Mouse (Mus musculus): ENCODE data around the gene Mrvi1. TPM values are rescaled to one million over a fixed set of nuclear protein-coding genes. Genes with fewer than 3 reads are reported as not detected.

Mrvi1 gene
- total and polyA plus RNA-seq, 3 experiments, result 0.11 TPM; not detected in 2

DNA sequence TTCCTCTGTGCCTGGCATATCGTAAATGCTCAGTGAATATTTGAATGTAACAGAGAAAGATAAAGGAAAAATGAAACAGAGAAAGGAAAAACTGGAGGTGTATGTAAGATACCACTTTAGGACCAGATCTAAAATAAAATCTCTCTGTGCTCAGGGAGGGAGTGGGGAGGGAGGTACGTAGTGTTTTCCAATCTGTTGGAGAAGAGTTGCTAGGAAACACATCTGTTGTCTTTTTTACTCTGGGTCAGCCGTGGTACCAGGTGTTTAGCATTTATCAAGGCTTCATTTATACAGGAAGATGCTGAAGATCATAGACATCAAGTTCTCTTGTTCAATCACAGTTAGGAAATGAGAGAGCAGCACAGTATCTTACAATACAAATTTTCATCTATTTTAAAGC is 127.7 kb downstream of the Mrvi1 start:
- TF ChIP-seq RAD21 (IDR thresholded peaks at IDR 0.05; ENCODE audit: low read depth, low read length) (no peak), TCF12 (IDR thresholded peaks at IDR 0.05; ENCODE audit: low read depth, low read length) (no peak), MXI1 (IDR thresholded peaks at IDR 0.05; ENCODE audit: low read depth, low read length) (no peak), MAX (IDR thresholded peaks at IDR 0.05; ENCODE audit: low read length) (no peak), CTCF (conservative IDR thresholded peaks at IDR 0.05 in 1 of 2, IDR thresholded peaks at IDR 0.05 in 1 of 2; ENCODE audit: low read depth in 2 of 2, low read length in 2 of 2) (no peak), BHLHE40 (IDR thresholded peaks at IDR 0.05; ENCODE audit: low read depth, low read length) (no peak), CHD2 (IDR thresholded peaks at IDR 0.05; ENCODE audit: low read length) (no peak), IRF4 (IDR thresholded peaks at IDR 0.05; ENCODE audit: low read depth, low read length) (no peak), ETS1 (conservative IDR thresholded peaks at IDR 0.05; ENCODE audit: low read depth, low read length) (no peak), ZC3H11A (IDR thresholded peaks at IDR 0.05; ENCODE audit: low read depth, low read length) (no peak), SMC3 (IDR thresholded peaks at IDR 0.05; ENCODE audit: low read depth, low read length) (no peak), MAFK (IDR thresholded peaks at IDR 0.05; ENCODE audit: insufficient replicate concordance, low read length) (no peak), ZMIZ1 (IDR thresholded peaks at IDR 0.05; ENCODE audit: low read depth, low read length) (no peak), MYC (IDR thresholded peaks at IDR 0.05; ENCODE audit: low read depth, low read length) (no peak), USF1 (IDR thresholded peaks at IDR 0.05; ENCODE audit: low read depth, low read length) (no peak), MEF2A (IDR thresholded peaks at IDR 0.05; ENCODE audit: borderline replicate concordance, low read depth, low read length) (no peak), CHD1 (IDR thresholded peaks at IDR 0.05; ENCODE audit: low read depth, low read length) (no peak), KAT2A (IDR thresholded peaks at IDR 0.05; ENCODE audit: insufficient replicate concordance, low read length) (no peak)
- dilution Hi-C loops (cut with MboI; ENCODE audit: extremely low pct_ligation_motif_present, extremely low pct_unique_long_range_greater_than_20kb, low sequenced_read_pairs), result no loop called here
- in situ Hi-C loops (cut with MboI; ENCODE audit: low pct_ligation_motif_present, low pct_unique_long_range_greater_than_20kb, low sequenced_read_pairs), result no loop called here

DNA sequence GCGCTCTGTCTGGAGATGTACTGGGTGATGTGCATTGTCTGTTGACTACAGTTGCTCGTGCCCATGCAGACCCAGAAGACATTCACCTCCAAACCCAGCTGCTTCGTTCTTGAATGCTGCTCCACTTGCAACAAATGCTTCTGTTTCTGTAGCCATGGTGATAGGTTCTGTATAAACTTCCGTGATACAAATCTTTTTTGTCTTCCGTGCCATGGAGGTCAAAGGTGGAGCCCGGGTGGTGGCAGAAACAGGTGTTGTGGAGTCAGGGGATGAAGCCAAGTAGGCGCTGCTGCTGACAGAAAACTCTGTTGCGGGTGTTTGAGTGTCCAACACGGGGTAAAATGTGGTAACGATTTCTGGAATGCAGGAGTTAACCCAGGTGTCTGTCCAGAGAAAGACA is 128.7 kb downstream of the Mrvi1 start:
- Histone ChIP-seq H3K36me3 (replicated peaks in 1 of 2; ENCODE audit: control insufficient read depth in 1 of 2, insufficient read depth in 1 of 2, low read length in 1 of 2) (no peaks in the 10 kb centered on the region), H3K27ac (ENCODE audit: insufficient read depth, low read depth) (no peak overlapping the region), H3K9ac (ENCODE audit: insufficient read depth, low read depth) (no peak overlapping the region), H3K4me2 (ENCODE audit: insufficient read depth, low read depth, poor library complexity, severe bottlenecking) (no peak overlapping the region), H3K4me1 (ENCODE audit: control insufficient read depth in 1 of 2, insufficient read depth in 2 of 2) (peaks cover 0 to 4% of the 10 kb centered on the region in 2 experiments; a peak in 1 of 4 replicates), H3K9me3 (replicated peaks; ENCODE audit: low read length) (no peaks in the 10 kb centered on the region), H3K4me3 (replicated peaks in 1 of 3; ENCODE audit: low read depth in 2 of 3, low read length in 2 of 3, poor library complexity in 1 of 3) (no peak overlapping the region), H3K27me3 (replicated peaks) (no peaks in the 10 kb centered on the region), H3K79me2 (replicated peaks; ENCODE audit: control insufficient read depth, extremely low read depth, insufficient read depth, poor library complexity, severe bottlenecking) (no peaks in the 10 kb centered on the region)
- TF ChIP-seq RAD21 (IDR thresholded peaks at IDR 0.05; ENCODE audit: low read depth, low read length) (no peak), PAX5 (IDR thresholded peaks at IDR 0.05; ENCODE audit: low read length) (no peak)
- in situ Hi-C loops (cut with MboI; ENCODE audit: low pct_ligation_motif_present, low pct_unique_long_range_greater_than_20kb, low sequenced_read_pairs), result no loop called here
- dilution Hi-C loops (cut with MboI; ENCODE audit: extremely low pct_ligation_motif_present, extremely low pct_unique_long_range_greater_than_20kb, low sequenced_read_pairs), result no loop called here
- DNase-seq (ENCODE audit: extremely low read depth), result no peak

More for the DNA sequence above, 127.7 kb downstream of the Mrvi1 start:
- Histone ChIP-seq H3K79me2 (replicated peaks; ENCODE audit: control insufficient read depth, extremely low read depth, insufficient read depth, poor library complexity, severe bottlenecking) (no peaks in the 10 kb centered on the region), H3K27ac (ENCODE audit: insufficient read depth, low read depth) (no peak overlapping the region), H3K9me3 (replicated peaks; ENCODE audit: low read length) (no peaks in the 10 kb centered on the region), H3K4me3 (replicated peaks in 1 of 3; ENCODE audit: low read depth in 2 of 3, low read length in 2 of 3, poor library complexity in 1 of 3) (no peak overlapping the region), H3K4me2 (ENCODE audit: insufficient read depth, low read depth, poor library complexity, severe bottlenecking) (no peak overlapping the region), H3K27me3 (replicated peaks) (no peaks in the 10 kb centered on the region), H3K9ac (ENCODE audit: insufficient read depth, low read depth) (no peak overlapping the region), H3K4me1 (ENCODE audit: control insufficient read depth in 1 of 2, insufficient read depth in 2 of 2) (peaks cover 0 to 4% of the 10 kb centered on the region in 2 experiments; a peak in 1 of 4 replicates), H3K36me3 (replicated peaks in 1 of 2; ENCODE audit: control insufficient read depth in 1 of 2, insufficient read depth in 1 of 2, low read length in 1 of 2) (no peaks in the 10 kb centered on the region)
- DNase-seq (ENCODE audit: extremely low read depth), result no peak

All from CH12.LX (cell line).